Mouse (Mus musculus): ENCODE results near the gene Trim47. TPM values are rescaled to one million over a fixed set of nuclear protein-coding genes. Genes with fewer than 3 reads are reported as not detected.
A peak's percentile ranks its signal among the peaks of the same experiment; 100 is the strongest.

Trim47 gene
- polyA plus RNA-seq (2015; fragmentation: Nextera tagmentation; extraction: Ambion mirVana), result 2.0 and 3.4 TPM in 2 replicates

DNA sequence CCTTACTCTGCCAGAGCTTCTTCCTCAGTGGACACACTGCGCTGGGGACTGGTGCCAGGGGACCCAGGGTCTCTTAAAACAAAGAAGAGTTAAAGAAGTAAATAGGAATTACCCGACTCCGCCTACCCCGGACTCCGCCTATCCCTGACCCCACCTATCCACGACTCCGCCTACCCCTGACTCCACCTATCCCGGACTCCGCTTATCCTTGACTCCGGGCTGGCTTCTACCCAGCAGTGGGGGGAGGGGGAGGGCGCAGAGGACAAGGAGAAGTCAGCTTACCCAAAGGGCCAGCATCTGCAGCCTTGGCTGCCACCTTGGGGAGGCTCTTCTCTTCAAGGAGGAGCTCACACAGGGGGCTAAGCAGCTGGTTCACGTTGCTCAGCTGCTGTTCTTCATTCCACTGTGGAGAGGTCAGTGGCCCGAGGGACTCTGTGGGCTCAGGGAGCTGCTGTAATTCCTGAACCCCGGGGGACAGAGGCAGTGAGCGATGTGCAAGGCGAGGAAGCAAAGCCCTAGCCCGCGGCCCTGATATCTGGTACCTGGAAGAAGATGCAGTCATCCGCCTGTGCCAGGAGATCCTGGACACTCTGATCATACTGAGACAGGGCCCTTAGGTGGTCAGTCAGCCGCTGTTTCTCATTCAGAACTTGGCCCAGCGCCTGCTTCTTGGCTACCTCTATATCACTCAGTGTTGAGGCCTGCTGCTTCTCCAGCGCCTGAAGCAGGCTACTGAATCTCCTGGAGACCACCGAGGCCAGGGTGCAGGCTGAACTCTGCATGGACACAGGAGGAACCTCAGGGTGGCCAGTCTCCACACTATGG, at the start of gene Trim47:
TSS of gene Trim47 (minus strand) at position 55 of the 825 bp plus-strand sequence.
- Histone ChIP-seq H3K36me3 (peaks cover 20% of the 10 kb centered on the region), H3K9ac (replicated peaks) (0 out of 2 replicates have a peak within 1 kb of the TSS, but pooled peaks have one; percentile 10), H3K9me3 (no peaks in the 10 kb centered on the region), H3K27me3 (no peaks in the 10 kb centered on the region; the same call in 1 of the 2 replicates), H3K4me3 (replicated peaks) (no peak within 1 kb of the TSS), H3K4me1 (replicated peaks) (peaks cover 32% of the 10 kb centered on the region), H3K27ac (no peak within 1 kb of the TSS), H3K4me2 (replicated peaks) (peak within 1 kb of the TSS; percentile 17; the same call in 1 of the 2 replicates)
- WGBS, result 27% methylated on average over 23 of the region's 23 CpGs
- ATAC-seq, result no peak

- Histone ChIP-seq H3K9me3 (no peaks in the 10 kb centered on the region), H3K4me3 (replicated peaks) (no peak overlapping the region), H3K9ac (replicated peaks) (no peak overlapping the region), H3K36me3 (peaks cover 96% of the 10 kb centered on the region), H3K4me2 (replicated peaks) (no peak overlapping the region), H3K27me3 (no peaks in the 10 kb centered on the region), H3K27ac (no peak overlapping the region), H3K4me1 (replicated peaks) (no peaks in the 10 kb centered on the region)
- WGBS, result 80% methylated on average over 7 of the region's 7 CpGs
- no peak for ATAC-seq
These were observed 49.0 kb upstream of the Trim47 start for GRCm38 (mm10) chr11:116176010-116176409.

GRCm38 (mm10) chr11:116174775-116175448, 47.9 kb upstream of the Trim47 start:
- Histone ChIP-seq H3K36me3 (peaks cover 86% of the 10 kb centered on the region), H3K4me3 (replicated peaks) (no peak overlapping the region), H3K4me2 (replicated peaks) (no peak overlapping the region), H3K9me3 (no peaks in the 10 kb centered on the region), H3K27ac (no peak overlapping the region), H3K9ac (replicated peaks) (no peak overlapping the region), H3K27me3 (no peaks in the 10 kb centered on the region), H3K4me1 (replicated peaks) (no peaks in the 10 kb centered on the region)
- WGBS, result 92% methylated on average over 22 of the region's 22 CpGs
- ATAC-seq, result no peak

DNA sequence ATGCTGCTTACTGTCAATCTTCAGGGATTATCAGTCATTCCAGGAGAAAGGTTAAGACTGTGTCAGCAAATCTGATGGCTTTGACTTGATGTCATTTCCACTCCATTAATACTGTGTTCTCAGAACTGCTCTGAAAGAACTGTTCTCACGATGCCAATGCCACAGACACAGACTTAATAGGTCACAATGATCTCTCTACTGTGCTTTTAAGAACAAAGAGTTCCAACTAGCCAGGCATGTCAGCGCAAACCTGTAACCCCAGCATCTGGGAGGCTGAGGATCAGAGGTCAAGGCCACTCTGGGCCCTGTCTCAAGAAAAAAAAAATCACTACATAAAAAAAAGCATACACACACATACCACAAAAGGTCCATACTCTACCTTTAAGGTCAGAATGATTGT, 44.9 kb upstream of the Trim47 start:
- no peak for ATAC-seq
- Histone ChIP-seq H3K27me3 (no peaks in the 10 kb centered on the region), H3K4me3 (replicated peaks) (no peak overlapping the region), H3K4me1 (replicated peaks) (peaks cover 7% of the 10 kb centered on the region), H3K9ac (replicated peaks) (no peak overlapping the region), H3K36me3 (peaks cover 58% of the 10 kb centered on the region), H3K27ac (no peak overlapping the region), H3K4me2 (replicated peaks) (no peak overlapping the region), H3K9me3 (no peaks in the 10 kb centered on the region)
- WGBS, result 80% methylated on average over 2 of the region's 2 CpGs

- peaks cover 17% of the 10 kb centered on the region for H3K4me1 ChIP-seq (replicated peaks)
- no peaks in the 10 kb centered on the region for H3K27me3 ChIP-seq
- peaks cover 47% of the 10 kb centered on the region for H3K36me3 ChIP-seq
- no peak overlapping the region for H3K4me3 ChIP-seq (replicated peaks)
- H3K9ac ChIP-seq (replicated peaks), result no peak overlapping the region
- 92% methylated on average over 5 of the region's 5 CpGs for WGBS
- no peaks in the 10 kb centered on the region for H3K9me3 ChIP-seq
- H3K27ac ChIP-seq, result no peak overlapping the region
- ATAC-seq, result no peak
- no peak overlapping the region for H3K4me2 ChIP-seq (replicated peaks)
These were observed 43.2 kb upstream of the Trim47 start for GRCm38 (mm10) chr11:116170003-116170800.

GRCm38 (mm10) chr11:116169214-116169613, 42.2 kb upstream of the Trim47 start:
- Histone ChIP-seq H3K4me1 (replicated peaks) (peaks cover 17% of the 10 kb centered on the region), H3K36me3 (peaks cover 47% of the 10 kb centered on the region), H3K27ac (no peak overlapping the region), H3K9ac (replicated peaks) (no peak overlapping the region), H3K27me3 (no peaks in the 10 kb centered on the region), H3K4me2 (replicated peaks) (no peak overlapping the region), H3K9me3 (no peaks in the 10 kb centered on the region), H3K4me3 (replicated peaks) (no peak overlapping the region)
- no peak for ATAC-seq
- 89% methylated on average over 3 of the region's 3 CpGs for WGBS

DNA sequence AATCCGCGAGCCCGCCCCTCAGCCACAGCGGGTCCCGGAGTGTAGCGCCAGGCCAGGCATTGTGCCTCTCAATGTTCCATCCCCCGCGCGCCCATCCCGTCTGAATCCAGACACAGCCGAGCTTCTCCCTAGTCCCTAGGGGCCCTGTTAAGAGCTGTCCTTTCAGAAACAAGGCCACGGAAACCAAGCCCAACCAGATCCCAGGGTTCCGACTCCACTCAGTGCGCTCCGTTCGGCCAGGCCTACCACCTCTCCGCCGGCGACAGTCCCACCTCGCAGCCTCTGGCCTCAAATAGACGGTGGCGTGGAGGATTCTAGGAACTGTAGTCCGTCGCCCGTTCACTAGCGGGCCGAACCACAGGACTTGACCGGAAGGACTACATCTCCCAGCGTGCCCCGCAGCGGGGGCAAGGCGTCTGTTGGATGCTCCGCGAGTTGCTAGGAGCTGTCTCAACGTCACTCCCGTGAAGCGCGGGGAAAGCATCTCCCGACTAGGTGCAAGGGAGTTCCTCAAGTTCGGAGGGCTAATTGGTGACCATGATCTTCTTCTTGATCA, 41.0 kb upstream of the Trim47 start, which contains the start of gene Fbf1:
TSS of gene Fbf1 (minus strand) at position 283 of the 556 bp plus-strand sequence.
- ATAC-seq, result peak; percentile 99
- H3K27me3 ChIP-seq, result no peaks in the 10 kb centered on the region
- peak within 1 kb of the TSS; percentile 71 for H3K4me2 ChIP-seq (replicated peaks)
- H3K4me3 ChIP-seq (replicated peaks), result peak within 1 kb of the TSS; percentile 82
- H3K9me3 ChIP-seq, result no peaks in the 10 kb centered on the region
- H3K36me3 ChIP-seq, result peaks cover 46% of the 10 kb centered on the region
- under 1% methylated on average over 40 of the region's 40 CpGs for WGBS
- peak within 1 kb of the TSS; percentile 95 for H3K27ac ChIP-seq
- H3K4me1 ChIP-seq (replicated peaks), result peaks cover 20% of the 10 kb centered on the region
- peak within 1 kb of the TSS; percentile 90 for H3K9ac ChIP-seq (replicated peaks)

DNA sequence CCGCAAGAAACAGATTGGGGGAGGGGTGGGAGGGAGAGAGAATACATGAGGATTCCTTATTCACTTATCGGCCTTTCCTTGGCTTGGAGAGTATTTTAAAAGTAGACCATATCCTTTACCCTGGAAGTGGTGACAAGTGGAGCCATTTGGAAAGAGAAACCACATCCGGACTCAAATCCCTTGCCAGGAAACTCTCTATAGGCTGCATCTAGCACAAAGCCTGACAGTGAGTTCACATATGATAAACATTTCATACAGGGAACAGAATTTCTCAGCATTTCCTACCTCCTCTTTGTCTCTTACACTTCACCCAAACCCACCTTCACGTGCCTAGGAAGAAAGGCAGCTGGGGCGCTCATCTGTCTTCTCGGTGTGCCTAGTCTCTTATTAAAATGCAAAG, 40.2 kb upstream of the Trim47 start:
- Histone ChIP-seq H3K27me3 (no peaks in the 10 kb centered on the region), H3K9ac (replicated peaks) (peak overlapping the region; percentile 90), H3K9me3 (no peaks in the 10 kb centered on the region), H3K27ac (peak overlapping the region; percentile 95), H3K4me2 (replicated peaks) (peak overlapping the region; percentile 71), H3K4me3 (replicated peaks) (peak overlapping the region; percentile 82), H3K36me3 (peaks cover 40% of the 10 kb centered on the region), H3K4me1 (replicated peaks) (peaks cover 25% of the 10 kb centered on the region)
- ATAC-seq, result no peak
- WGBS, result 10% methylated on average over 6 of the region's 6 CpGs

DNA sequence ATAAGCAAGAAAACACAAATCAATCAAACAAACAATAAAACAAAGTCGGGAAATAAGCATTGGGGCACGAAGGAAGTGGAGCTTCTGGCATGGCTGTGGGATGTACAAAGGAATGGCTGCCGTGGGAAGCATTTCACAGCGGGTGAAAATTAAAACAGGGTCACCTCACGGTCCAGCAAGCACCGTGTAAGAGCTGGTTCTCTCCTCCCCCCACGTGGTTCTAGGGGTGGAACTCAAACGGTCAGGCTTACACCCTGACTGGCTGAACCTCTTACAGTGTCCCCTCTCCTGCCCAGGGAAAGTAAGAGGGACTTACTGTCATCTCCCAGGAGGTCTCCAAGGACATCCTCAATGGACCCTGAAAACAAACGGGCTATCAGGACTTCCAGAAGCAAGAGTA, 36.0 kb upstream of the Trim47 start:
- Histone ChIP-seq H3K27me3 (no peaks in the 10 kb centered on the region), H3K4me2 (replicated peaks) (no peak overlapping the region), H3K9ac (replicated peaks) (0 out of 2 replicates have a peak overlapping the region, but pooled peaks have one; percentile 19), H3K4me3 (replicated peaks) (no peak overlapping the region), H3K27ac (no peak overlapping the region), H3K9me3 (no peaks in the 10 kb centered on the region), H3K36me3 (peaks cover 63% of the 10 kb centered on the region), H3K4me1 (replicated peaks) (peaks cover 23% of the 10 kb centered on the region)
- ATAC-seq, result no peak
- 35% methylated on average over 9 of the region's 9 CpGs for WGBS

- Histone ChIP-seq H3K4me3 (replicated peaks) (no peak overlapping the region), H3K9ac (replicated peaks) (no peak overlapping the region), H3K27ac (no peak overlapping the region), H3K27me3 (no peaks in the 10 kb centered on the region), H3K4me2 (replicated peaks) (no peak overlapping the region), H3K4me1 (replicated peaks) (peaks cover 23% of the 10 kb centered on the region), H3K9me3 (no peaks in the 10 kb centered on the region), H3K36me3 (peaks cover 72% of the 10 kb centered on the region)
- ATAC-seq, result 0 out of 2 replicates have a peak, but pooled peaks have one; percentile 22
- WGBS, result 71% methylated on average over 10 of the region's 10 CpGs
These were observed 35.1 kb upstream of the Trim47 start for GRCm38 (mm10) chr11:116162146-116162545.

DNA sequence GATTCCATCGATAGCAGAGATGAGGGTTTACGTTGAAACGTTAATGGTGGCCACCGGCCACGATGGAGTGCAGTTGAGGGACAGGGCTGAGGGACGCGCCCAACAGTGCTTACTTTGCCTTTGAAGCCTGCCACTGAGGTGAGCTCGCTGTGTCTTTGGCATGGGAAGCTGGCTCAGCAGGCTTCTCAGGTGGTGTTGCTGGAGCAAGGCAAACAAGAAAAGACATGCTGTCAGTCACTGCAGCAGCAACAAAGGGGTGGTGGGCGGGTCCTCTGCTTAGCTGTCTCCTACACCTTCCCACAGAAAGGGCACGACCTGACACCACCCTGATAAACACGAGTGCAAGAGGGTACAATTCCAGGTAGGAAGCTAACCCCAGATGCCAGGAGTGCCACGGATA, 34.3 kb upstream of the Trim47 start:
- peaks cover 80% of the 10 kb centered on the region for H3K36me3 ChIP-seq
- H3K4me2 ChIP-seq (replicated peaks), result no peak overlapping the region
- no peak overlapping the region for H3K4me3 ChIP-seq (replicated peaks)
- H3K9ac ChIP-seq (replicated peaks), result no peak overlapping the region
- no peaks in the 10 kb centered on the region for H3K9me3 ChIP-seq
- ATAC-seq, result no peak
- H3K4me1 ChIP-seq (replicated peaks), result peaks cover 14% of the 10 kb centered on the region
- WGBS, result 75% methylated on average over 12 of the region's 12 CpGs
- no peak overlapping the region for H3K27ac ChIP-seq
- H3K27me3 ChIP-seq, result no peaks in the 10 kb centered on the region
